Mouse (Mus musculus): ENCODE results near the gene Ifna7. TPM values are rescaled to one million over a fixed set of nuclear protein-coding genes. Genes with fewer than 3 reads are reported as not detected.
"Not testable (repeated sequence)": the region's sequence is repeated elsewhere in the genome, so short reads cannot be mapped to it uniquely, and the experiment has no call there.

Ifna7 gene
- polyA plus RNA-seq, 1 experiment = not detected

DNA sequence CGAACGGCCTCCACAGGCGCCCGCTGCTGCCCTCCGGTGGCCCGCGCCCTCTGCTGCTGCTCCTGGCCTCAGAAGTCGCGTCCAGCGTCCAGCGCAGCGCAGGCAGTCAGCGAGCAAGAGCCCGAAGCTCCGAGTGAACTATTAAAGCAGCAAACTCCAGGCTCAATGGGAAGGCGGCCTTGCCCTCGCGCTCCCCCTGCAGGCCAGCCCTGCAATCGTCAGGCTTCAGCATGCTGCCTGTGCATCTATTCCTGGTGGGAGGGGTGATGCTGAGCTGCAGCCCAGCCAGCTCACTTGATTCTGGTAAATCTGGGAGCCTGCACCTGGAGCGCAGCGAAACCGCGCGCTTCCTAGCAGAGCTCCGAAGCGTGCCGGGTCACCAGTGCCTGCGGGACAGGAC, 27.6 kb upstream of the Ifna7 start, which contains the start of gene Gm13277:
Gene Gm13277 (plus strand): TSS at position 231 of the 400 bp plus-strand sequence.
- TF ChIP-seq CTCF (IDR thresholded peaks at IDR 0.05; ENCODE audit: low read depth, low read length) = peak; percentile 28

GRCm38 (mm10) chr4:88791250-88791649, 24.8 kb upstream of the Ifna7 start, which contains the start of gene Gm13278:
Gene Gm13278 (plus strand): TSS chr4:88791550.
- not testable (repeated sequence) for H3K27me3 ChIP-seq (ENCODE audit: control insufficient read depth, insufficient read depth, low read length, poor library complexity, severe bottlenecking); H3K9ac ChIP-seq (ENCODE audit: low read depth, poor library complexity, severe bottlenecking); H3K36me3 ChIP-seq (ENCODE audit: control insufficient read depth, insufficient read depth, low read length, poor library complexity, severe bottlenecking); H3K4me3 ChIP-seq (ENCODE audit: low read depth, low read length); H3K4me1 ChIP-seq (ENCODE audit: control insufficient read depth, insufficient read depth, low read length); H3K27ac ChIP-seq (ENCODE audit: insufficient read depth, low read length); H3K9me3 ChIP-seq (replicated peaks; ENCODE audit: control insufficient read depth, insufficient read depth, low read length, poor library complexity, severe bottlenecking)

More for the DNA sequence above, 27.6 kb upstream of the Ifna7 start, which contains the start of gene Gm13277:
- not testable (repeated sequence) for H3K27ac ChIP-seq (ENCODE audit: insufficient read depth, low read length); H3K9me3 ChIP-seq (replicated peaks; ENCODE audit: control insufficient read depth, insufficient read depth, low read length, poor library complexity, severe bottlenecking); H3K27me3 ChIP-seq (ENCODE audit: control insufficient read depth, insufficient read depth, low read length, poor library complexity, severe bottlenecking); H3K9ac ChIP-seq (ENCODE audit: low read depth, poor library complexity, severe bottlenecking); H3K36me3 ChIP-seq (ENCODE audit: control insufficient read depth, insufficient read depth, low read length, poor library complexity, severe bottlenecking); H3K4me1 ChIP-seq (ENCODE audit: control insufficient read depth, insufficient read depth, low read length); H3K4me3 ChIP-seq (ENCODE audit: low read depth, low read length)

GRCm38 (mm10) chr4:88793936-88794675, 21.9 kb upstream of the Ifna7 start, which contains the start of gene Gm13275:
Gene Gm13275 (plus strand): TSS chr4:88794487.
- not testable (repeated sequence) for H3K4me1 ChIP-seq (ENCODE audit: control insufficient read depth, insufficient read depth, low read length); H3K36me3 ChIP-seq (ENCODE audit: control insufficient read depth, insufficient read depth, low read length, poor library complexity, severe bottlenecking); H3K27ac ChIP-seq (ENCODE audit: insufficient read depth, low read length); H3K27me3 ChIP-seq (ENCODE audit: control insufficient read depth, insufficient read depth, low read length, poor library complexity, severe bottlenecking); H3K9me3 ChIP-seq (replicated peaks; ENCODE audit: control insufficient read depth, insufficient read depth, low read length, poor library complexity, severe bottlenecking); H3K9ac ChIP-seq (ENCODE audit: low read depth, poor library complexity, severe bottlenecking); H3K4me3 ChIP-seq (ENCODE audit: low read depth, low read length)

GRCm38 (mm10) chr4:88797097-88797496, 18.9 kb upstream of the Ifna7 start, which contains the start of gene Gm13279:
Gene Gm13279 (plus strand): TSS chr4:88797397.
- not testable (repeated sequence) for H3K9ac ChIP-seq (ENCODE audit: low read depth, poor library complexity, severe bottlenecking); H3K27me3 ChIP-seq (ENCODE audit: control insufficient read depth, insufficient read depth, low read length, poor library complexity, severe bottlenecking); H3K4me3 ChIP-seq (ENCODE audit: low read depth, low read length); H3K27ac ChIP-seq (ENCODE audit: insufficient read depth, low read length); H3K36me3 ChIP-seq (ENCODE audit: control insufficient read depth, insufficient read depth, low read length, poor library complexity, severe bottlenecking); H3K4me1 ChIP-seq (ENCODE audit: control insufficient read depth, insufficient read depth, low read length); H3K9me3 ChIP-seq (replicated peaks; ENCODE audit: control insufficient read depth, insufficient read depth, low read length, poor library complexity, severe bottlenecking)

DNA sequence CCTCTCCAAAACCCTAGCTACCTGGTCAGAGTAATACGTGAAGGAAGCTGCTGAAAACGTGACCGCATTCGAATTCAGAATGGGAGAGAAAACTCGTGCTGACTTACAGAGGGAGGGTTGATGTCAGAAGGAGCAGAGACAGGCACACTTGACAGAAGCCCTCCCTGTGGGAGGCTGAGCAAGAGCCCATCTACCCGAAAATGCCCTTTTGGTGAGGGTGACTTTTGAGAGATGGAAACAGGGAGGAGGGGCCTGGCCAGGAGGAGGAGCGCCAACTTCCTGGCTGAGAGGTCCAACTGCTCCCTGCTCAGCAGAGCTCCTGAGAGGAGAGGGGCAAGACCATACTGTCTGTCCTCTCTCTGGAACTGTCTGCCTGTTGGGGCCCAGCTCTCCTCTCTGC, 16.7 kb upstream of the Ifna7 start, which contains the start of gene Gm13285:
Gene Gm13285 (plus strand): TSS at position 301 of the 400 bp plus-strand sequence.
- H3K27ac ChIP-seq (ENCODE audit: insufficient read depth, low read length) = not testable (repeated sequence)

DNA sequence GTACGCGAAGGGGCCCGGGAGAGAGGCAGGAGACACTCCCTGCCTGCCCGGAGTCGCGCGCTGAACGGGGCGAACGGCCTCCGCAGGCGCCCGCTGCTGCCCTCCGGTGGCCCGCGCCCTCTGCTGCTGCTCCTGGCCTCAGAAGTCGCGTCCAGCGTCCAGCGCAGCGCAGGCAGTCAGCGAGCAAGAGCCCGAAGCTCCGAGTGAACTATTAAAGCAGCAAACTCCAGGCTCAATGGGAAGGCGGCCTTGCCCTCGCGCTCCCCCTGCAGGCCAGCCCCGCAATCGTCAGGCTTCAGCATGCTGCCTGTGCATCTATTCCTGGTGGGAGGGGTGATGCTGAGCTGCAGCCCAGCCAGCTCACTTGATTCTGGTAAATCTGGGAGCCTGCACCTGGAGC, 13.1 kb upstream of the Ifna7 start, which contains the start of gene Gm13287:
Gene Gm13287 (plus strand): TSS at position 301 of the 400 bp plus-strand sequence.
- not testable (repeated sequence) for H3K4me3 ChIP-seq (ENCODE audit: low read depth, low read length); H3K36me3 ChIP-seq (ENCODE audit: control insufficient read depth, insufficient read depth, low read length, poor library complexity, severe bottlenecking); H3K9ac ChIP-seq (ENCODE audit: low read depth, poor library complexity, severe bottlenecking); H3K4me1 ChIP-seq (ENCODE audit: control insufficient read depth, insufficient read depth, low read length); H3K27ac ChIP-seq (ENCODE audit: insufficient read depth, low read length); H3K9me3 ChIP-seq (replicated peaks; ENCODE audit: control insufficient read depth, insufficient read depth, low read length, poor library complexity, severe bottlenecking); H3K27me3 ChIP-seq (ENCODE audit: control insufficient read depth, insufficient read depth, low read length, poor library complexity, severe bottlenecking)

More for the DNA sequence above, 16.7 kb upstream of the Ifna7 start, which contains the start of gene Gm13285:
- not testable (repeated sequence) for H3K36me3 ChIP-seq (ENCODE audit: control insufficient read depth, insufficient read depth, low read length, poor library complexity, severe bottlenecking); H3K4me3 ChIP-seq (ENCODE audit: low read depth, low read length); H3K9ac ChIP-seq (ENCODE audit: low read depth, poor library complexity, severe bottlenecking); H3K27me3 ChIP-seq (ENCODE audit: control insufficient read depth, insufficient read depth, low read length, poor library complexity, severe bottlenecking); H3K9me3 ChIP-seq (replicated peaks; ENCODE audit: control insufficient read depth, insufficient read depth, low read length, poor library complexity, severe bottlenecking); H3K4me1 ChIP-seq (ENCODE audit: control insufficient read depth, insufficient read depth, low read length)

DNA sequence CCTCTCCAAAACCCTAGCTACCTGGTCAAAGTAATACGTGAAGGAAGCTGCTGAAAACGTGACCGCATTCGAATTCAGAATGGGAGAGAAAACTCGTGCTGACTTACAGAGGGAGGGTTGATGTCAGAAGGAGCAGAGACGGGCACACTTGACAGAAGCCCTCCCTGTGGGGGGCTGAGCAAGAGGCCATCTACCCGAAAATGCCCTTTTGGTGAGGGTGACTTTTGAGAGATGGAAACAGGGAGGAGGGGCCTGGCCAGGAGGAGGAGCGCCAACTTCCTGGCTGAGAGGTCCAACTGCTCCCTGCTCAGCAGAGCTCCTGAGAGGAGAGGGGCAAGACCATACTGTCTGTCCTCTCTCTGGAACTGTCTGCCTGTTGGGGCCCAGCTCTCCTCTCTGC, 10.8 kb upstream of the Ifna7 start, which contains the start of gene Gm13288:
Gene Gm13288 (plus strand): TSS at position 301 of the 400 bp plus-strand sequence.
- not testable (repeated sequence) for H3K9ac ChIP-seq (ENCODE audit: low read depth, poor library complexity, severe bottlenecking)

DNA sequence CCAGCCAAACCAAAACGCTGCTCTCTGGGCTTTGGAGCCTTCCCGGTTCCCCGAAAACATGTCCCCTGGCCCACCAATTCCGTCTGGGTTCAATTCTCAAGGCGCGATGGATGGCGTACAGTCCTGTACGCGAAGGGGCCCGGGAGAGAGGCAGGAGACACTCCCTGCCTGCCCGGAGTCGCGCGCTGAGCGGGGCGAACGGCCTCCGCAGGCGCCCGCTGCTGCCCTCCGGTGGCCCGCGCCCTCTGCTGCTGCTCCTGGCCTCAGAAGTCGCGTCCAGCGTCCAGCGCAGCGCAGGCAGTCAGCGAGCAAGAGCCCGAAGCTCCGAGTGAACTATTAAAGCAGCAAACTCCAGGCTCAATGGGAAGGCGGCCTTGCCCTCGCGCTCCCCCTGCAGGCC, 10.3 kb upstream of the Ifna7 start:
- not testable (repeated sequence) for H3K9ac ChIP-seq (ENCODE audit: low read depth, poor library complexity, severe bottlenecking); H3K27me3 ChIP-seq (ENCODE audit: control insufficient read depth, insufficient read depth, low read length, poor library complexity, severe bottlenecking); H3K4me3 ChIP-seq (ENCODE audit: low read depth, low read length); H3K4me1 ChIP-seq (ENCODE audit: control insufficient read depth, insufficient read depth, low read length); H3K36me3 ChIP-seq (ENCODE audit: control insufficient read depth, insufficient read depth, low read length, poor library complexity, severe bottlenecking); H3K9me3 ChIP-seq (replicated peaks; ENCODE audit: control insufficient read depth, insufficient read depth, low read length, poor library complexity, severe bottlenecking); H3K27ac ChIP-seq (ENCODE audit: insufficient read depth, low read length)

More for the DNA sequence above, 10.8 kb upstream of the Ifna7 start, which contains the start of gene Gm13288:
- not testable (repeated sequence) for H3K4me3 ChIP-seq (ENCODE audit: low read depth, low read length); H3K27ac ChIP-seq (ENCODE audit: insufficient read depth, low read length); H3K27me3 ChIP-seq (ENCODE audit: control insufficient read depth, insufficient read depth, low read length, poor library complexity, severe bottlenecking); H3K4me1 ChIP-seq (ENCODE audit: control insufficient read depth, insufficient read depth, low read length); H3K36me3 ChIP-seq (ENCODE audit: control insufficient read depth, insufficient read depth, low read length, poor library complexity, severe bottlenecking); H3K9me3 ChIP-seq (replicated peaks; ENCODE audit: control insufficient read depth, insufficient read depth, low read length, poor library complexity, severe bottlenecking)

All from ES-Bruce4 (cell line).